Mouse (Mus musculus): Measurements from ENCODE around the gene Smarcad1. TPM values are rescaled to one million over a fixed set of nuclear protein-coding genes. Genes with fewer than 3 reads are reported as not detected.

Smarcad1 gene
- polyA plus RNA-seq, 1 experiment, result 12.9 TPM

DNA sequence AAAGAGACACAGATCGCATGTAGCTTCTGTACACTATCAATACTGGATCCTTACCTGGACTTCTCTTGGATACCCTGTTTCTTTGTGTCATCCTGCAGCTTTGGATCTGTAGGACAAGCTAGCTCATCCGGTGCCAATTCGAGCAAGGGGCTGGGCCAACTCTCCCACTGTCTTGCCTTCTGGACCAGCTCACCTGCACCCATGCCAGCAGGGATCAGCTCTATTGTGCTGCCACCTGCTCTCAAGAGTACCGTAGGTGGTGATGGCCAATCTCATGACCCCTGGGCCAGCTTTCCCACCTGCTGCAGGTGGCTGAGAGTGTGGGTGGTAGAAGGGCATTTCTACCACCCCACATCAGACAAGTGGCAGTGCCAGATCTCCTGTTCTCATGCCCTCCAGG, 114.7 kb downstream of the Smarcad1 start:
- TF ChIP-seq GATA1 (IDR thresholded peaks at IDR 0.05; ENCODE audit: low read length), result no peak

DNA sequence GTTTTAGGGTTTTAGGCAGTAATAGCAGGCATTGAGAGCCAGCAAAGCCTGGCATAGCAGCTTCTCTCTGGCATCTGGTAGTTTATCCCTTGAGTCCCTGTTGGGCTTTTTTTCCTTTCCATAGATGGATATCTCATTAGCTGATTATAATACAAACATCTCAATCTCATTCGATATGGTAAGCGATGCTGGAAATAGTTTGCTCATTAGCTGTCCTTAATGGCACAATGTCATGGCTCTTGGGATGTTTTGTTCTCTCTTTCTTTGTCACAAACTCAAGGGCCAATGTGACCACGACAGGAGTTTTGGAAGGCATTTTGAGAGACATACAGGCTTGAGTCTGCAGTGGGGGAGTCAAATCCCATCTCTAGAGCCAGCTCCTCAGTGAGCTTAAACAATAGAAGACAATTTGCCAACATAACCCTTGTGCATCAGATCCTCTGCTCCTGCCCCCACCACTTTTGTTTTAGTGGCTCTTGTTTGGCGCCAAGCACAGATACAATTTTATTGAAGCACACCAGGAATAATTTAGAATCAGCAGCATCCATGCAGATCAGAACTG, 117.1 kb downstream of the Smarcad1 start:
- TF ChIP-seq GATA1 (IDR thresholded peaks at IDR 0.05; ENCODE audit: low read length), result no peak

- TF ChIP-seq GATA1 (IDR thresholded peaks at IDR 0.05; ENCODE audit: low read length), result no peak
These were observed 121.8 kb downstream of the Smarcad1 start for GRCm38 (mm10) chr6:65164137-65164536.

DNA sequence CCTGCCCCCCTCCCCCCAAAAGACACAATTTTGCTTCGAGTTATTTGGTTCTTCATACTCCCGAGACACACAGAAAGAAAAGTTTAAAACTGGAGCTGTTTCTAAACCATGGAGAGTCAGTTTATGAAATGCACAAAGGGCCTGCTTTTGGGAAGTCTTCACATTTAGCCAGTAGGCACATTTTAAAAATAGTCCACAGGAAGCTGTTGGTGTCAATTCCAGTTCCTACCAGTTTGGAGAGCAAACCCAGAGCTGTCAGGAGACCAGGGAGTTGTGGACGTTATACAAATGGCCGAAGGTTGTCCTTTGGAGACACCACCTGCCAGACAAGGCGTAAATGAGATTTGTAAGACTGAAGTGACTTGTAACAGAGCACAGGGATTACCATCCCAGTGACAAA, 122.6 kb downstream of the Smarcad1 start:
- TF ChIP-seq GATA1 (IDR thresholded peaks at IDR 0.05; ENCODE audit: low read length), result no peak

Other genes with a start within 250 kb of the Smarcad1 start
- not detected in 2 replicates for gene Hpgds, start 102.3 kb downstream of the Smarcad1 start, polyA plus RNA-seq (2012)